Mouse (Mus musculus) megakaryocyte-erythroid progenitor cell, adult 5-6 weeks (primary cell): ENCODE measurements around the gene Phlpp1. TPM values are rescaled to one million over a fixed set of nuclear protein-coding genes. Genes with fewer than 3 reads are reported as not detected.

Experiments
- ATAC-seq: replicated peaks from 2 replicates; pipeline ENCODE4 v1.8.0; 2016; ENCODE audit warnings: mild to moderate bottlenecking, inconsistent platforms; ENCODE audit not compliant: severe bottlenecking, poor library complexity, low FRiP score, low TSS enrichment
- total RNA-seq, 2 experiments: library from RNA; stranded (forward) in 1 of 2; stranded (reverse) in 1 of 2; fragments of 200-1000, 215-1000 nt in 1 of 2; fragments of >200 nt in 1 of 2; fragmentation: Nextera tagmentation in 1 of 2; gene quantifications; 2 replicates each; pipeline ENCODE4 v1.2.3; 2014 to 2017

Phlpp1 gene
- total RNA-seq, 2 experiments from 2014 or later = 2.3 to 7.1 TPM

- no peak for ATAC-seq
Measured at GRCm38 (mm10) chr1:106232460-106232850, 60.9 kb downstream of the Phlpp1 start.

DNA sequence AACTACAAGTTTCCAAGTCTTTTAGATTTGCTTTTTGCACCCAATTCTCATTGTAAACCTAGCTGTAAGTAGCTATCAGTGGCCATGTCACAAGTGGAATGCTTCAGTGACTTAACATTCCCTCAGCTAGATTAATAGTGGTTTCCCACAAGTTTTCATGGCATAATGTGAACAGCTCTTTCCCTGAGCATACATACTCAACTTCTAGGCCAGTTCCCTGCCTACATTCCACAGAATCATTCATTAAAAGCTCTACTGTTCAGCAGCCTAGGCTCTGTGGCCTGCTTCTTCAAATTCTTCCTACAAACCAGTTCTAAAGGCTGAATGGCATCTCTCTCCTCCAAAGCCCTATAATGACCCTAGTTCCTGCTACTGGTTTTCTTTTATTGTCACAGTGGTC, 65.4 kb downstream of the Phlpp1 start:
- ATAC-seq = no peak

GRCm38 (mm10) chr1:106240116-106240685, 68.6 kb downstream of the Phlpp1 start:
- no peak for ATAC-seq

- no peak for ATAC-seq
Measured at GRCm38 (mm10) chr1:106241059-106241458, 69.5 kb downstream of the Phlpp1 start.

DNA sequence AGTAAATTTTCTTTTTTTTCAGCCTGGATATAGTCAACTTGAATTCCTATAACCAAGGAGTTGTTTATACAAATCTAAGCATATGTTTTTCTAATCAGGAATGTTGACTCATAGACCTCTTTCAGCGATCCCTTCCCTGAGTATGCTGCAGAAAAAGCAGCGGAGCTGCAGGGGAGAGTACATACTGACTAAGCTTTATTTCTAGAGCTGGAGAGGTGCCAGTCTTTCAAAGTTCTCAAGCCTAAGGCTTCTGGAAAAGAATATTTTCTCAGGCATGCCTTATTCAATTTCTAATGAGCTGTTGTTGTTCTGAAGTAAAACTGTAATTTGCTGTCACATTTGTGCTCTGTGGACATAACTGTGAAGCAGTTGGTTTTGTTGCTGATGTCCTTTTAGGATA, 70.6 kb downstream of the Phlpp1 start:
- no peak for ATAC-seq

- no peak for ATAC-seq
Measured at GRCm38 (mm10) chr1:106243371-106243770, 71.8 kb downstream of the Phlpp1 start.

DNA sequence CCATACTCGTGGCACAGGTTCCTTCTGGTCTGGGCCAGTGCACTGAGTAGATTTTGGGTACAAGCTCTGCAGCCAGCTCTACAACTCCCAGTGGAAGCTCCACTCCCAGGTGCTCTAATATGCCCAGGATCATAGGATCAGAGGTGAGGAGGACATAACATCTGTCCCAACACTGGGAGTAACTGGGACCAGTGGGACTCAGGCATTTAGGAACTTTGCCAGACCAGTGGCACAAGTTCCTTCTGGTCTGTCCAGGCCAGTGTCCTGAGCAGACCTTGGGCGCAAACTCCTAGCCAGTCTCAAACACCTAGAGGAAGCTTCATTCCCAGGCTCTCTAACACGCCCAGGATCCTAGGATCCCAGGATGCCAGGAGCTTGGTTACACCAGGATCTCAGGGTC, 72.7 kb downstream of the Phlpp1 start:
- no peak for ATAC-seq

DNA sequence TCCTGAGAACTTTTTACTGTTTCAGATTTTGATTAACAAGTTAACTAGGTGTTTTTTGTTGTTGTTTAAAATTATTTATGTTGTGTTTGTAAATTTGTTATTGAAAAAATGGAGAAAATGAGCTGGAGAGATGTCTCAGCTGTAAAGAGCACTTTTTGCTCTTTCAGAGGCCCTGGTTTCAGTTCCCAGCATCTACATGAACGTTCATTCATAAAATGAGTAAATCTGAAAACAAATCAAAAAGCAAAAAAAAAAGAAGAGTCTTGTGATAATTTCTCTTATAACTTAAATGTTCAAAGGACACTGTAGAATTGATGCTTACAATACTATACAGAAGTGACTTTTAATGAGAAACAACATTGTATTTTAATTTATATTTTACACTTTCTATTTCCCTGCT, 82.5 kb downstream of the Phlpp1 start:
- no peak for ATAC-seq

DNA sequence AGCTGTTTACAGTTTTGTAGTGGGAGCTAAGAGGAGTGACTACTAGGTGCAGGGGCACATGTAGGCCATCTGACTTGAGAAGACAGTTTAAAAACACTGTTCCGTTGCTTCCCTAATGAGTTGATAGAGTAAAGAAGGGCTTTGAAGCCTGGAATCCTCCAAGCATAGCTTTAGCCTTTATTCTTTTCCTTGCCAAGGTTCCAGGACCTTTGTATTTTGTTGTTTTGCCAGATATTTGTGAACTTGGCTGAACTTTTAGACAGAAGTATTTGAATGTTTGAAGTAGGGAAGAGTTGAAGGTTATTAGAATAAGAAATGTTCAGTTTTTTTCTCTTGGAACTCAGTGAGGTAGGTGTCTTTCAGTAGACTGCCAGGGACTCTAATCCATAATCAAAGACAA, 85.6 kb downstream of the Phlpp1 start:
- no peak for ATAC-seq

DNA sequence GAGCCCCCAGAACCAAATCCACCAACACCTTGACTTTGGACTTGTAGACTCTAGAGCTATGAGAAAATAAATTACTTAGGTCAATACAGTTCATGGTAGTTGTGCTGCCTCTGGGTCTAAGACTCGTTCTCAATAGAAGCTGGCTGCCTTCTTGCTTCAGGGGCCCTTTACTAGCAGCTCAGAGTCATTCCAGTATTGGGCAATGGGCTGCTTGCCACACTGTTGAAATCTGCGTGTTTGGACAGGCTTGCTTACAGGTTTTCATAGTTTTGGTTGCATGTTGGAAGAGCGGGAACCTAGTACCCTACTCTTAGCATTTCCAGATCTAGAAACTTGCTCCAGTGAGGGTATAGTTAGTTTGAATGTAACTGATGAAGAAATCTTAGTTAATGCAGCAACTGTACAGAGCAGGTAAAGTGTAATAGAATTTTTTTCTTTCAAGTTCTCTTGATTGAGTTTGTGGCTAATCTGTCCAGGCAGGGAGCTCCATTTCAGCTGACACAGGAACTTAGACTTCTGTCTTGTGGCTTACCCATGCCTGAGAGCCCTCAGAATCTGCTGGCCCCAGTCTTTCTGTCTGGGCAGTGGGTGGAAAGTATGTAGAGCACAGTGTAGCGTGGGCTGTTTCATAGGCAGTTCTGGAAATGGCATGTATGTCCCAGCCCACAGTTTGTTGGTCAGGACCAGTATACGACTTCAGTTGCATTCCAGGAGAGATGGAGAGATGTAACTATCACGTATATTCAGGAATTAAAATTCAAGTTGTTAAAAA, 96.7 kb downstream of the Phlpp1 start:
- ATAC-seq = no peak

GRCm38 (mm10) chr1:106269337-106269736, 97.8 kb downstream of the Phlpp1 start:
- no peak for ATAC-seq

- ATAC-seq = no peak
Measured at GRCm38 (mm10) chr1:106272916-106273315, 101.4 kb downstream of the Phlpp1 start.

GRCm38 (mm10) chr1:106273801-106274200, 102.2 kb downstream of the Phlpp1 start:
- ATAC-seq = no peak

DNA sequence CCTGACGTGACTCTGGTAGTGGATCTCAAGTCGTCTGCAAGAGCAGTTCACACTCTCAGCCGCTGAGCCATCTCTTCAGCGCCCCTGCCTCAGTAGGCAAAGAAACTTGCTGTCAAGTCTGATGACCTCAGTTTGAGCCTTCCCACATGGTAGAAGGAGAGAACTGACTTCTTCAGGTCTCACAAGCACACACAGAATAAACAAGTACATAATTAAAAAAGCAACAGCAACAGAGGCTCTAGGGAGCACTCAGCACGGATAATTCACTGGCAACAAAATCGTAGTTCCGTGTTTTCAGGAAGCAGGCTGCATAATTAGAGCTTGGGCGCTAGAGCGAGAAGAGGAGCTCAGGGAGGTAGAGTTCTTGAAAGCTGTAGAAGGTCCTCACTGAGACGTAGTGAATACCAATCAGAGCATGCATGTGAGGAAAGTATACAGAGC, 103.0 kb downstream of the Phlpp1 start:
- ATAC-seq = no peak

DNA sequence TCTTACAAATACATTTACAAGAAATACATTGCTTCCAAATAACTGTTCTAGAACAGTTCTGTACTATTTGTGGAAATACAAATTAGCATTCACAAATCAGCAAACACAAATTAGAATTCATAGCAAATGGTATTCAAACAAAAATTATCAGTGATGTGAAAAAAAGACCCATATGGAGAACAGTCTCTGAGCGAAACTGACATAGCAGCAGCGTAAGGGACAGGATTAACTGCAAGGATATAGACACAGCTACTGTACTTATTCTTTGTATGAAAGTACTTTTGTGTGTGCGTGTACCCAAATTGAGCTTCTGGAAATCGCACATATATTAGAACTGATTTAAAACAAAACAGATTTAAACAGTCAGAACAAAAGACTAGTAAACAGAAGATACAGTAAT, 103.6 kb downstream of the Phlpp1 start:
- ATAC-seq = no peak

GRCm38 (mm10) chr1:106275731-106276130, 104.2 kb downstream of the Phlpp1 start:
- ATAC-seq = no peak

GRCm38 (mm10) chr1:106276824-106277223, 105.3 kb downstream of the Phlpp1 start:
- ATAC-seq = no peak

DNA sequence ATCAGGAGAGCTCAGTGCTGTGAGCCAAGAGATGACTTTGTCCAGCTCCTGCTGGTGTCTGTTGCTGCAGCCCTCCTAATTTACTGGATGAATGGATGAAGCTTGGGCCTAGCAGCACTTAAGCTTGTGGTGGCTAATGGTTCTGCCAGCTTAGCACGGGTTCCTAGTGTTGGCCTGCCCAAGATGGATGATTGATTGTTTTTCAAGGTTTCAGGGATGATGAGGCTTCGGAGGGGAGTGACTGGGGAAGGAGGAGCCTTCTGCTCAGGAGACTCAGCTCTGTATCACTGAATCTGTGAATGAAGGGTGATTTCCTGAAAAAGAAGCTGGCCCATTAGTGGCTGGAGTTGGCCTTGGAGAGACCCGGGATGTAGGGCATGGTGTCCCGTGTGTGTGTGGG, 105.7 kb downstream of the Phlpp1 start:
- no peak for ATAC-seq

DNA sequence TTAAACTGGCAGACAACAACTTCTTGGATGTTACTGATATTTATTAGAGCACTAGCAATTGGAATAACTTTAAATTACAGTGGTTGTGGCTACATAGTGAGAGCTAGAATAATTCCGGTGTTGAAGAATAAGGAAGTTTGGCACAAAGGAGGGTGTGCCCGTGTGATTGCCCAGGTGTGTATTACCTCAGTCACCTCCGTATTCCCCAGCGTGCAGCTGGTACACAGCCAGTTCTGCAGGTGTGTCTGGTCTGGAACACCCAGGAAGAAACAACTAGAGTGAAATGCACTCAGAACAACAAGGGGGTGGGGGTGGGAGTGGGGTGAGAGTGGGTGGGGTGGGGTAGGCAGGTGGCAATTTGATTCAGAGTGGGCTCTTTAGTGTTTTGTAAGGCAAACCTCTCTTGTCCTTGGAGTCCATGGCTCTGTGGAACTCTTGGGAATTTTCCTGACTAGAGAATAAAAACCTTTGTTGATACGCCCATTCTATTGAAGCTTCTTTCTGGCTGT, 107.1 kb downstream of the Phlpp1 start:
- no peak for ATAC-seq

DNA sequence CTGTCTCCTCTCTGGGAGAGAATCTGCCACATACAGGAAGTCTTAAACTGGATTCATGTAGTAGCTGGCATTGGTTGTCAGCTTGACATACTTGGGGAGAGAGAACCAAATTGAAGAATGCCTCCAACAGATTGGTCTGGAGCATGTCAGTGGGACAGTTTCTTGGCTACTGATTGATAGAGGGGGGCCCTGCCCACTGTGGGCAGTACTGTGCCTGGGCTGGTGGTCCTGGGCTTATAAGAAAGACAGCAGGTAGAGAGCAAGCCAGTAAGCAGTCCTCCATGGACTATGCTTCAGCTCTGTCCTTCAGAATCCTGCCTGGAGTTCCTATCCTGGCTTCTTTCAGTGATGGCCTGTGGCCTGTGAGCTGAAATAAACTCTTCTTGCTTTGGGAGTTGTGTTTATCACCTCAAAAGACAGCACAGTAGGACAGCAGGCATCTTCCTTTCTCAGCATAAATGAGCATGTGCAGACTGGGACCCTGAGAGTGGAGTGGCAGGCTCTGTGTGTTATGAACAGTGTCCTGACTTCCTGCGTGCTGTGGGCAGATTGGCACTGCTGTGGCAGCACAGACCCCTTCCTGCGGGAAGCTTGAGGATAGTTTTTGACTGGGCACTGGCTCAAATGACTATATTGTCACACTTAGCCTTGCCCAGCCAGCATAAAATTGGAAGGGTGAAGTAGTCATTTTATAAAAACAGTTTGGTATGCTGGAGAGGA, 108.0 kb downstream of the Phlpp1 start:
- no peak for ATAC-seq
